Comparison of ENCODE assay signal across 11 mouse cellular contexts in the genomic region with DNA sequence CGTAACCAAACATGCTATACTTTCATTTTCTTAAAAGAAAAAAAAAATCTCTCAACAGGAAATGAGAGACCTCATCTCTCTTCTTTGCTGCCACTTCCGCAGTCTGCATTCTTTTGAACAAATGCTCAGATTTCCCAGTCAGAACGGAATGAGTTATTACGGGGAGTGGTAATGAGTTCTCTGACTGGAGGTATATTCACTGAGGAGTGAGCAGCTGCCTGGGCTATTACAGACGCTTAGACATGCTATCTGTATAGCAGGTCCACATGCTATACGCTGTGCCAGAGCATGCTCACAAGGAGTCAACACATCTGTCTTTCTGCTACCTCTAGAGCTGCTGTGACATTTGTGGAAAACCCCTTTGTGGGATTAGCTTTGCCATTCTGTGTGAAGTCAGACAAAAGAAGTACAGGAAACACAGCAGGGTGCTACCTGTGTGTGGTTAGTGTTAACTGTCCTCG. TPM values are rescaled to one million over a fixed set of nuclear protein-coding genes. Genes with fewer than 3 reads are reported as not detected.
DNase-seq lines count a peak whose midpoint lies in the region; ATAC-seq lines count a peak whose summit lies in the region.
"Had no signal": no experiment of that assay in that cellular context is flagged by ENCODE, and none has a peak within 500 bp of the region (broad histone marks: within the 10 kb centered on the region; RNA-seq: fewer than 3 reads in every experiment).

No protein-coding gene starts in this region.

- H3K4me3 ChIP-seq in hindbrain, embryonic 13.5 days = no peak overlapping the region
- H3K4me3 ChIP-seq in hindbrain, embryonic 10.5 days = no peak overlapping the region
- H3K4me3 ChIP-seq in neural tube, embryonic 15.5 days (replicated peaks) = no peak overlapping the region
- no peak overlapping the region for H3K4me3 ChIP-seq in limb, embryonic 11.5 days (ENCODE audit: low read depth, low read length)
- H3K4me3 ChIP-seq: heart, embryonic 15.5 days had no signal

- no peaks in the 10 kb centered on the region for H3K9me3 ChIP-seq in hindbrain, embryonic 13.5 days
- no peaks in the 10 kb centered on the region for H3K9me3 ChIP-seq in hindbrain, embryonic 10.5 days
- no peaks in the 10 kb centered on the region for H3K9me3 ChIP-seq in neural tube, embryonic 15.5 days (replicated peaks)
- H3K9me3 ChIP-seq in limb, embryonic 11.5 days (ENCODE audit: control insufficient read depth, low read length) = no peaks in the 10 kb centered on the region
- H3K9me3 ChIP-seq: heart, embryonic 15.5 days had no signal

- 56% methylated on average over 7 of the region's 7 CpGs for WGBS in hindbrain, embryonic 13.5 days
- WGBS in hindbrain, embryonic 10.5 days = 73% methylated on average over 7 of the region's 7 CpGs
- WGBS in neural tube, embryonic 15.5 days = 51% methylated on average over 7 of the region's 7 CpGs
- WGBS in limb, embryonic 11.5 days = 37% methylated on average over 7 of the region's 7 CpGs

- peak overlapping the region; percentile 52; the same call in 1 of the 2 replicates for H3K27ac ChIP-seq in hindbrain, embryonic 13.5 days
- no peak overlapping the region for H3K27ac ChIP-seq in hindbrain, embryonic 10.5 days
- H3K27ac ChIP-seq in neural tube, embryonic 15.5 days (replicated peaks) = no peak overlapping the region
- H3K27ac ChIP-seq in limb, embryonic 11.5 days (replicated peaks; ENCODE audit: low read depth, low read length) = no peak overlapping the region
- H3K27ac ChIP-seq: heart, embryonic 15.5 days had no signal

- no peak overlapping the region for H3K9ac ChIP-seq in hindbrain, embryonic 13.5 days
- H3K9ac ChIP-seq in neural tube, embryonic 15.5 days (replicated peaks) = no peak overlapping the region
- no peak overlapping the region for H3K9ac ChIP-seq in limb, embryonic 11.5 days (ENCODE audit: low read length)
- H3K9ac ChIP-seq: heart, embryonic 15.5 days had no signal

- peaks cover 2% of the 10 kb centered on the region for H3K4me1 ChIP-seq in hindbrain, embryonic 13.5 days (replicated peaks)
- peaks cover 13% of the 10 kb centered on the region for H3K4me1 ChIP-seq in hindbrain, embryonic 10.5 days (replicated peaks)
- peaks cover 15% of the 10 kb centered on the region for H3K4me1 ChIP-seq in neural tube, embryonic 15.5 days
- H3K4me1 ChIP-seq in limb, embryonic 11.5 days (ENCODE audit: control insufficient read depth, insufficient read depth, low read length) = peaks cover 14% of the 10 kb centered on the region

- no peak for ATAC-seq in hindbrain, embryonic 13.5 days (ENCODE audit: low FRiP score)
- ATAC-seq in neural tube, embryonic 15.5 days (ENCODE audit: low FRiP score) = no peak
- no peak for ATAC-seq in limb, embryonic 11.5 days (ENCODE audit: insufficient number of reproducible peaks, low FRiP score, low TSS enrichment, low read depth)
- ATAC-seq: midbrain, embryonic 16.5 days had no signal

- DNase-seq in hindbrain, embryonic 10.5 days (ENCODE audit: low spot score) = no peak
- DNase-seq in neural tube, embryonic 10.5 days (ENCODE audit: extremely low spot score, low spot score) = peak; percentile 21
- DNase-seq in limb, embryonic 11.5 days (ENCODE audit: low spot score) = peak; percentile 35
- peak; percentile 56 for DNase-seq in thymus, postnatal 25 days
- no peak for DNase-seq in cerebellum, postnatal 4 days (ENCODE audit: low spot score in 2 of 2)
- no peak for DNase-seq in left cerebral cortex, adult 9 months (ENCODE audit: low spot score in 2 of 2)
- DNase-seq: adrenal gland, adult 8-10 months had no signal

- no peaks in the 10 kb centered on the region for H3K27me3 ChIP-seq in hindbrain, embryonic 13.5 days
- no peaks in the 10 kb centered on the region for H3K27me3 ChIP-seq in hindbrain, embryonic 10.5 days (ENCODE audit: insufficient read depth, poor library complexity, severe bottlenecking)
- no peaks in the 10 kb centered on the region for H3K27me3 ChIP-seq in neural tube, embryonic 15.5 days (replicated peaks)
- no peaks in the 10 kb centered on the region for H3K27me3 ChIP-seq in limb, embryonic 11.5 days (ENCODE audit: control insufficient read depth, insufficient read depth, low read length)
- H3K27me3 ChIP-seq: heart, embryonic 15.5 days had no signal

- H3K36me3 ChIP-seq in hindbrain, embryonic 13.5 days = no peaks in the 10 kb centered on the region
- no peaks in the 10 kb centered on the region for H3K36me3 ChIP-seq in hindbrain, embryonic 10.5 days
- no peaks in the 10 kb centered on the region for H3K36me3 ChIP-seq in neural tube, embryonic 15.5 days
- no peaks in the 10 kb centered on the region for H3K36me3 ChIP-seq in limb, embryonic 11.5 days (ENCODE audit: control insufficient read depth, insufficient read depth, low read length)
- H3K36me3 ChIP-seq: heart, embryonic 15.5 days had no signal

- H3K4me2 ChIP-seq in hindbrain, embryonic 13.5 days = no peak overlapping the region
- H3K4me2 ChIP-seq in neural tube, embryonic 15.5 days = no peak overlapping the region
- H3K4me2 ChIP-seq in limb, embryonic 11.5 days (ENCODE audit: low read depth, severe bottlenecking) = no peak overlapping the region
- H3K4me2 ChIP-seq: heart, embryonic 15.5 days had no signal

RNA-seq across cellular contexts. Expression of gene Tmsb10, which starts 3.8 kb away (rescaled TPM):
- polyA plus RNA-seq in hindbrain, embryonic 13.5 days (2015; fragmentation: Nextera tagmentation; extraction: Ambion mirVana) = 5,412 and 5,881 TPM in 2 replicates
- polyA plus RNA-seq in hindbrain, embryonic 10.5 days (2016; fragmentation: Nextera tagmentation; extraction: Ambion mirVana) = 3,283 and 4,408 TPM in 2 replicates
- polyA plus RNA-seq in neural tube, embryonic 15.5 days (2015; fragmentation: Nextera tagmentation; extraction: Ambion mirVana) = 3,928 and 4,902 TPM in 2 replicates
- 3,502 and 3,578 TPM in 2 replicates for polyA plus RNA-seq in limb, embryonic 11.5 days (2014; fragmentation: Nextera tagmentation; extraction: Ambion mirVana)

Comparison
In these comparisons a context has a peak if more than half of its experiments do, and no peak if none do; other contexts are left out.
1. DNase-seq: peak in neural tube, embryonic 10.5 days (single experiment), limb, embryonic 11.5 days (single experiment) and thymus, postnatal 25 days (single experiment); none in hindbrain, embryonic 10.5 days (single experiment), cerebellum, postnatal 4 days (0 of 2) and left cerebral cortex, adult 9 months (0 of 2).